Mouse (Mus musculus) E14TG2a.4 (cell line): ENCODE measurements around the gene 1110051M20Rik.
A peak's percentile ranks its signal among the peaks of the same experiment; 100 is the strongest.

Source experiments
- H3K27me3 ChIP-seq: 2 replicates; pipeline ENCODE4 v1.6.1; 2014; ENCODE audit warnings: low read length, control low read depth; ENCODE audit not compliant: insufficient read depth
- H3K36me3 ChIP-seq: 2 replicates; pipeline ENCODE4 v1.6.1; 2014; ENCODE audit warnings: low read length, control low read depth; ENCODE audit not compliant: insufficient read depth
- H3K4me1 ChIP-seq: replicated peaks from 2 replicates; pipeline ENCODE4 v1.6.1; 2014; ENCODE audit warnings: low read depth, low read length, control low read depth
- H3K4me3 ChIP-seq: replicated peaks from 2 replicates; pipeline ENCODE4 v1.5.1; 2014; ENCODE audit warnings: mild to moderate bottlenecking, low read length
- H3K9me3 ChIP-seq: 2 replicates; pipeline ENCODE4 v1.6.1; 2014; ENCODE audit warnings: low read length, control low read depth
- CTCF ChIP-seq: conservative IDR thresholded peaks from 2 replicates; pipeline ENCODE4 v1.5.1; 2014; ENCODE audit warnings: low read length
- NANOG ChIP-seq: IDR thresholded peaks from 2 replicates; pipeline ENCODE4 v1.6.1; 2014; ENCODE audit warnings: borderline replicate concordance, low read length, mixed read lengths
- POU5F1 ChIP-seq: IDR thresholded peaks from 2 replicates; pipeline ENCODE4 v1.6.1; 2014; ENCODE audit warnings: low read length, borderline replicate concordance

The 1110051M20Rik gene

DNA sequence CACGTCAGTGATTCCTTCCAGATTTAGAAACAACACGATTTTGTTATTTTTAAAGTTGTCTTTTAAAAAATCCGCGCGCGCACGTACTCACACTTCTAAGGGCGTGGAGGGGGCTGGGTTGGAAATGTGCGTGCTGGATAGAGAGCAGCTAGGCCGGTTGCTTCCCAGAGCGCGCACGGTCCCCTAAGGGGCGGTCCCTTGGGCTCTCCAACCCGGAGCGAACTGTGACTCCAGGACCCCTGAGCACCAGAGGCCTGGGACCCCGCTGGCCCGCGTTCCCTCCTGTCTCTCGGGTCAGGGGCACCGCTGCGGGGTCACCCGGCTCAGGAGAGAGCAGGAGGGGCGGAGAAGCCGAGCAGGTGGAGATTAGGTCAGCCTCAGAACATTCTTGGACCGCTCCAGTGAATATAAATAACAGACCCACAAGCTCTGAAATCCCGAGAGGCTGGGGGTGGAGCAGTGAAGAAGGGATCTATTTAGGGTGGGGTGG, 188.8 kb downstream of the 1110051M20Rik start, which contains the start of gene Pacsin3:
Pacsin3 (plus strand) TSS at position 294 of the 490 bp plus-strand sequence.
- Histone ChIP-seq H3K9me3 (no peaks in the 10 kb centered on the region), H3K27me3 (peaks cover 95% of the 10 kb centered on the region), H3K4me3 (peak within 1 kb of the TSS; percentile 87), H3K4me1 (peaks cover 39% of the 10 kb centered on the region), H3K36me3 (no peaks in the 10 kb centered on the region)
- TF ChIP-seq CTCF, result no peak
- TF ChIP-seq NANOG, result no peak
- no peak for TF ChIP-seq POU5F1

DNA sequence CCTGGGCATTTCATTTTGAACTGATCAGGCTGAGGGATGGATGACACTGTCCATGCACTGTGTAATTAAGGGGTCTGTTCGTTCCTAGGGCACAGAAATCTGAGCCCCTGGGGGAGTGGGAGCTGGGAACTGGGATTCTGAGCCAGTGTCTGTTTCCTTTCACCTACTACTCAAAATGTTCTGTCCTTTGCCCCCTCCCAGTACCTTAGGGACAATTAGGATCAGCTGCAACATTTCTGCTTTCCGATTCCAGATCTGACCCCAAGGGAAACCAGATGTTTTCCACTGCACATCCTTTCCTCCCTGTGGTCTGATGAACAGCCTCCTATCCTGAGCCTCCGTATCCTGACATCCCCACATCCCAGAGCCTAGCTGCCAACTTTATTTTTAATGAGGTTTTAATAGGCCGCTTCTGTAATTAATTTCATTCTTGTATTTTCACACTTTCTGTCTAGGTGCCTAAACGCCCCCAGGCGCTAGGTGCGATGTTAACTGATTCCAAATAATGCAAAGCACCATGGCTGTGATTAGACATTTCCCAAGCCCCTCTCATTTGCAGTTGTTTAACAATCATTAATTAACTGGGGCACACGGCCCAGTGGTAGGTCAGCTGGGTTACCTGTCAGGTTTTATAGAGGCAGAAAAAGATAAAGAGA, 189.7 kb downstream of the 1110051M20Rik start:
- TF ChIP-seq CTCF, result no peak
- TF ChIP-seq NANOG, result no peak
- no peak for TF ChIP-seq POU5F1
- Histone ChIP-seq H3K4me3 (no peak overlapping the region), H3K27me3 (peaks cover 87% of the 10 kb centered on the region), H3K9me3 (no peaks in the 10 kb centered on the region), H3K36me3 (no peaks in the 10 kb centered on the region), H3K4me1 (peaks cover 31% of the 10 kb centered on the region)

DNA sequence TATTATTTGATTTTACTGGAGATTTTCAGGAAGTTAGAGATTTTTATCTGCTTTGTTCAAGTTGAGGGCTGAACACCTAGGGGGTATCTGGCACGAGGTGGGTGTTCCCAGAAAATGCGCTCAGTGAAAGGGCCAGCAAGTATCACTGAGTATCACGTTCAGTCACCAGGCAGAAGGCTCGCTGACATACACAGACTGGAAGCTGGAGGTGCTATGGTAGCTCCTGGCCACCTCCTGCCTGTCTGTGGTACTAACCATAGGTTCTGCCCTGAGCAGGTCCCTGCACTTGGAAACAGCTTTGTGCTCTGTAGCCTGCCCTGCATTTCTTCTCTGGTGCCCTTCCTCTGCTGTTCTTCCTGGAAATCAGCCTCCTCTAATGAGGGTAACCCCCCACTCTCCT, 192.0 kb downstream of the 1110051M20Rik start:
- Histone ChIP-seq H3K9me3 (peaks cover 8% of the 10 kb centered on the region; the same call in 1 of the 2 replicates), H3K4me3 (no peak overlapping the region), H3K36me3 (no peaks in the 10 kb centered on the region), H3K27me3 (peaks cover 65% of the 10 kb centered on the region), H3K4me1 (peaks cover 20% of the 10 kb centered on the region)
- TF ChIP-seq NANOG, result no peak
- no peak for TF ChIP-seq POU5F1
- no peak for TF ChIP-seq CTCF

DNA sequence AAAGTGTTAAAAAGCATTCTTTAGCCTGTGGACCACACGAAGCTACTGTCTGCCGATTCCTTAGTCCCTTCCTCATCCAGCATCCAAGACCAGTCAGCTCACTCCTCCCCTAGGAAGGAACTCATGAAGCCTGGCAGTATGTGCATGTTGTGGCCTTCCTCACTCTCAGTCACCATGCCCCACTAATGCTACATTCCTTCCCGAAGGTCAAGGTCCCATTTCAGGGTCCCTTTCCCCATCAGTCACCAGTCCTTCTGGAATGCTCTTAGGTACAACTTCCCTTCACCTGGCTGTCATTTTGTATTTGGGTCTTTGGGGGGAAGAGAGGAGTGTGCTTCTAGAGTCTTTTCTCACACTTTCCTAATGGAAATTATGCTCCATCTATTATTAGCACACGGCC, 192.5 kb downstream of the 1110051M20Rik start:
- TF ChIP-seq NANOG (no peak), POU5F1 (no peak), CTCF (no peak)
- H3K4me1 ChIP-seq, result peaks cover 16% of the 10 kb centered on the region
- no peaks in the 10 kb centered on the region for H3K36me3 ChIP-seq
- H3K4me3 ChIP-seq, result no peak overlapping the region
- peaks cover 60% of the 10 kb centered on the region for H3K27me3 ChIP-seq
- H3K9me3 ChIP-seq, result peaks cover 10% of the 10 kb centered on the region; the same call in 1 of the 2 replicates

DNA sequence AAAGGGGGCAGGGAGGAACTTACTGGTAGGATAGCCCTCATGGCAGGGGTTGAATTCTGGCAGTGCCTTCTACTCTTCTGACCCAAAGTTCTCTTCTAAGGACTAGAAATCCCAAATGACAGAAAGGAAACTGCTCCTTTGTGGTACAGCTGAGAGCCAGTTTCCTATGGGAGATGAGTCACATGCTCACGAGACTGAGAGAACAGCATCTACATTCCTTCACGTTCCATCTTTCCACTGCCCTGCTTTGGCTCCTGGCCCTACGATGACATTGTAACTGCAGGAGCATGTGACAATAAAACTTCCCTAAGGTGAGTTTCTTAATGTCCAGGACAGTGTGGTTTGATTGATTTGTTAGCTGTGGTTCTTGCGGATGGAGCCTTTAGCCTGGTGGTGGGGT, 196.1 kb downstream of the 1110051M20Rik start:
- Histone ChIP-seq H3K4me3 (no peak overlapping the region), H3K27me3 (peaks cover 24% of the 10 kb centered on the region), H3K36me3 (no peaks in the 10 kb centered on the region), H3K4me1 (peaks cover 3% of the 10 kb centered on the region; the same call in 1 of the 2 replicates), H3K9me3 (peaks cover 10% of the 10 kb centered on the region; the same call in 1 of the 2 replicates)
- no peak for TF ChIP-seq NANOG
- no peak for TF ChIP-seq CTCF
- no peak for TF ChIP-seq POU5F1

DNA sequence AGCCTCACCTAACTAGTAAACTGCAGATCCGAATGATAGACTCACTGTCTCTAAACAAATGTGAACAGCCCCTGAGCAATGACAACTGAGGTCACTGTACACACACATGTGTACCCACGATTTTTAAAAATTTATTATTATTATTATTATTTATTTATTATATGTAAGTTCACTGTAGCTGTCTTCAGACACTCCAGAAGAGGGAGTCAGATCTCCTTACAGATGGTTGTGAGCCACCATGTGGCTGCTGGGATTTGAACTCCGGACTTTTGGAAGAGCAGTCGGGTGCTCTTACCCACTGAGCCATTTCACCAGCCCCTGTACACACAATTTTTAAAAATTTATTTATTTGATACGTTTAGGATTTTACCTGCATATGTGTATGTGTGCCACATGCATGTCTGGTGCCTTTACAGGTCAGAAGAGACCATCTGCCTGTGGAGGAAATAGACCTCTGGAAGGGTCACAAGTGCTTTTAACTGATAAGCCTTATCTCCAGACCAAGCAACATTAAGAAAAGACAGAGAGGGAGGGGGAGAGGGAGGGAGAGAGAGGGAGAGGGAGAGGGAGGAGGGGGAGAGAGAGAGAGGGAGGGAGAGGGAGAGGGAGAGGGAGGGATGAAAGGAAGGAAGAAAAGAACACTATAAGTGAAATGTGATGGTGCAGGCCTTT, 199.8 kb downstream of the 1110051M20Rik start:
- H3K4me3 ChIP-seq, result no peak overlapping the region
- no peaks in the 10 kb centered on the region for H3K27me3 ChIP-seq
- TF ChIP-seq POU5F1 (no peak), CTCF (no peak), NANOG (no peak)
- H3K4me1 ChIP-seq, result peaks cover 5% of the 10 kb centered on the region; the same call in 1 of the 2 replicates
- peaks cover 10% of the 10 kb centered on the region; the same call in 1 of the 2 replicates for H3K9me3 ChIP-seq
- no peaks in the 10 kb centered on the region for H3K36me3 ChIP-seq

DNA sequence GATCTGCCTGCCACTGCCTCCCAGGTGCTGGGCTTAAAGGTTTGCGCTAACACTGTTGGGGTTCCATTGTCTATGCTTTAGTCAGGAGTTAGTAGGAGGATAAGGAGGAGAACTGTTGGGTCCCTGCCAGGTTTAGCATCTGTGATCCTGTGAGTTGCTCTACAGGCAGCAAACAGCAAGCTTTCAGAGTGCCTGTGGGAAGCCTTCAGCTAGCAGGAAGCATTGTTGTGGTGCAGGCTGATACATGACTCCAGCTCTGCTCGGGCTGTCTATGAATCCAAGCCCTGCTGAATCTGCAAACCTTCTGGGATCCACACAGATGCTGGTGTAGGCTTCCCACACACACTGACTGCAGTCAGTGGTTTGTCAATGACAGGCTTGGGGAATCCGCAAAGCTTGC, 201.1 kb downstream of the 1110051M20Rik start:
- no peak overlapping the region for H3K4me3 ChIP-seq
- H3K36me3 ChIP-seq, result no peaks in the 10 kb centered on the region
- TF ChIP-seq NANOG (no peak), POU5F1 (no peak), CTCF (no peak)
- no peaks in the 10 kb centered on the region for H3K27me3 ChIP-seq
- H3K9me3 ChIP-seq, result peaks cover 10% of the 10 kb centered on the region; the same call in 1 of the 2 replicates
- peaks cover 5% of the 10 kb centered on the region; the same call in 1 of the 2 replicates for H3K4me1 ChIP-seq

DNA sequence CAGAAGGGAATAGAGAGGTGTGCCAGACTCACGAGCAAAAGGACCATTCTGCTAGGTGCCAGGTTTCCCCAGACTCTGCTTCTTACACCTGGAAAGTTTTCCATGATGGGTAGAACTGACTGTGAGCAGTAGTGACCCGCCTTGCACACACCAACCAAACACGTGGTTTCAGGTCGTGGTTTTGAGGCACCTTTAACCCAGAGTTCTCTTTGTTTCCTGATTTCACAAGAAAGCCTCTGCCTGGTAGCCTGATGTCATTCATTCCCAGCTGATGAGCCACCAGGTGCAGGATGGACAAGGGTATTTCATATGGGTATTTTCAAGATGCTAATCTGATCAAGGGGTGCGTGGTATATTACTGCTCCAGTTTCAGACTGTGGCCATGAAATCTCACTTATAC, 202.0 kb downstream of the 1110051M20Rik start:
- Histone ChIP-seq H3K9me3 (peaks cover 3% of the 10 kb centered on the region; the same call in 1 of the 2 replicates), H3K27me3 (no peaks in the 10 kb centered on the region), H3K4me3 (no peak overlapping the region), H3K4me1 (peaks cover 7% of the 10 kb centered on the region), H3K36me3 (no peaks in the 10 kb centered on the region)
- TF ChIP-seq NANOG, result no peak
